Mouse (Mus musculus): ENCODE data around the gene Samd5. TPM values are rescaled to one million over a fixed set of nuclear protein-coding genes. Genes with fewer than 3 reads are reported as not detected.

Samd5 gene
- total RNA-seq, 2 experiments from 2014 or later = 7.9 to 13.7 TPM

- intact Hi-C loops (cut with DNase I) = no loop called here
Observed at GRCm38 (mm10) chr10:9590606-9591005, 84.4 kb downstream of the Samd5 start.

DNA sequence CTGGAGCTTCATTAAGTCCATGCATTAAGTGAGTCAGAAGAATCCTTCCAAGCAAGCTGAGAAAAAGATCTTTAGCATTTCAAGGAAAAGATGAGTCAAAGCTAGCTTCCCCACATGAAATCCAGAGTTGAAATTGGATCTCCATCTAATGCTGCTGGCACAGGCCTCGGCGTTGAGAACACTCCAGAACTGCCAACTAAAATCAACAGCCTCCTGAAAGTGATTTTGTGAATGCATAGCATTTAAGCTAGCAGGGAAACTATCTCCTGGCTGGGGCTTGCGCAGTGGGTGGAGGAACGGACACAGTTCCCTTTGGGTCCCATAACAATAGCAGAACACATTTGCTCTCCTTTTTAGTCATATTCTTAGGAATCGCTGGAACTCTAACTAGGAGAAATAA, 88.7 kb downstream of the Samd5 start:
- intact Hi-C loops (cut with DNase I) = no loop called here
- no peak for DNase-seq

More at GRCm38 (mm10) chr10:9590606-9591005, 84.4 kb downstream of the Samd5 start:
- DNase-seq = no peak

DNA sequence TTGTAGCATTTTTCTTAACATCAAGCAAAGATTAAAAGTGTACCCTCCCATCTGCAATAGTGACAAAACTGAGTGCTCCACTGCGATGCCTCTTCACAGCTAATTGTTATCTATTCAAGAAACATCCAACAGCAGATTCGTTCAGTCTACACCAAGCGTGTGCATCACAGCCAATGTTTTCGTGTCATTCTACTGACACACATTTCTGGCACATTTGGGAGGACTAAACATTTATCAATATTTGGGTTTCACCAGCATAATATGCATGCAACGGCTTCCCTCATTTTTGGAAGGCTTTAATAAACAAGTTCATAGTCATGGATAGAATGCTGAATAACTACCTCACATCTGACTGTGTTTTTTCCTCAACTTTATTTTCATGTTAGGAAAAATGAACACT, 95.6 kb downstream of the Samd5 start:
- intact Hi-C loops (cut with DNase I) = loop anchor here (10.0 kb wide), 2 partner anchors 175 to 525 kb away; no protein-coding TSS in a partner anchor

DNA sequence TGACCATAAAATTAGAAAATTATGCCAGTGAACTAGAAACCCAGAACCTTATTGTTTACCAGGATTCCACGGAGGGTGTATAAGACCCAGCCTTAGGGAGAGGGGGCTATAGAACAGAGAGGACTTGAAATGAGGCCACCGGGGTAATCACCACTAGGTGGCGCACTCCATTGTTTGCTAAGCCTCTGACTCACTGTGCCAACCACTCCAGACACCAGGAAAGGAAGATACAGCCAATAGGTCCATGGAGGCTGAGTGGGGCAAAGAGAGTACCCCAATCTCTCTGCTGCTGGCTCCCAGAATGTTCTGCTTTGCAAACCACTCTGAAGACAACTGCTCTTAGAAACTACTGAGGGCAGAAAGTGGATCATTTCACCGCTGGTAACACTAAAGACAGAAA, 99.4 kb downstream of the Samd5 start:
- DNase-seq = peak; percentile 69 to 75
- intact Hi-C loops (cut with DNase I) = loop anchor here (1.0 to 10.0 kb wide), 3 partner anchors 99 to 521 kb away; no protein-coding TSS in a partner anchor

More for the DNA sequence above, 95.6 kb downstream of the Samd5 start:
- no peak for DNase-seq

DNA sequence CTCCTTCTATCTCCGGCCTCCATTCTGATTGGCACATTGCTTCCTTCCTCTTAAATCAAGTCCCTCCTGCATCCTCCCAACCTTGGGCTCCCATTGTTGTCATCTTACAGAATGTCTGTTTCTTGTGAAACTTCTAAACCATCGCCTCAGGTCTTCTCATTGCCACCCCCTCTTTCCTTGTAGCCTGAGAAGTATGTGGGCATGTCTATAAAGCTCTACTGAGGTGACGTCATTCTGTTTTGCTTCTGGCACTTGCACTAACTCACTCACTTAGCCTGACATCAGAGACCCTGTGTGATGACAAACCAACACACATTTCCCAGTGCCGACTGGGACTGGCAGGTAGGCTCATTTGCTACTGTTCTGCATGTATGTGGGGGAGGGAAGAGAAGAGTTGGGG, 100.9 kb downstream of the Samd5 start:
- no peak for DNase-seq
- intact Hi-C loops (cut with DNase I) = loop anchor here (10.0 kb wide), 2 partner anchors 181 to 519 kb away; no protein-coding TSS in a partner anchor

Other genes with a start within 250 kb of the Samd5 start
- gene Stxbp5, start 225.9 kb upstream of the Samd5 start, total RNA-seq (2021) = 10 to 100 TPM; 12.5 to 13.5 TPM